Mouse (Mus musculus) hindbrain, embryonic 11.5 days (tissue): ENCODE data around the gene Myo10. TPM values are rescaled to one million over a fixed set of nuclear protein-coding genes. Genes with fewer than 3 reads are reported as not detected.

Experiments used
- ATAC-seq: fragments of 200-750 bp; cut with Nextera tagmentation; 2 replicates; pipeline ENCODE4 v1.8.0; 2017; ENCODE audit warnings: mild to moderate bottlenecking, moderate TSS enrichment, moderate library complexity; ENCODE audit not compliant: low FRiP score
- DNase-seq: peaks from one replicate; pipeline ENCODE4 v3.0.0-alpha.2; 2015; ENCODE audit warnings: low spot score
- H3K27ac ChIP-seq: fragments of 300-500 bp; sonication (generic); 2 replicates; pipeline ENCODE4 v1.5.1; 2014; ENCODE audit warnings: mild to moderate bottlenecking, low read depth, low read length
- H3K27me3 ChIP-seq: fragments of 300-500 bp; sonication (generic); 2 replicates; pipeline ENCODE4 v1.6.1; 2014; ENCODE audit warnings: mild to moderate bottlenecking, low read length, moderate library complexity, mixed read lengths; ENCODE audit not compliant: control insufficient read depth, insufficient read depth
- H3K36me3 ChIP-seq: fragments of 300-500 bp; sonication (generic); 2 replicates; pipeline ENCODE4 v1.6.1; 2014; ENCODE audit warnings: mild to moderate bottlenecking, low read length, moderate library complexity, mixed read lengths; ENCODE audit not compliant: control insufficient read depth, insufficient read depth
- H3K4me1 ChIP-seq: fragments of 300-500 bp; sonication (generic); replicated peaks from 2 replicates; pipeline ENCODE4 v1.6.1; 2014; ENCODE audit warnings: low read length, mixed read lengths; ENCODE audit not compliant: control insufficient read depth, insufficient read depth
- H3K4me2 ChIP-seq: fragments of 300-500 bp; sonication (generic); replicated peaks from 2 replicates; pipeline ENCODE4 v1.6.1; 2014; ENCODE audit warnings: mild to moderate bottlenecking, low read depth, low read length
- H3K4me3 ChIP-seq: fragments of 300-500 bp; sonication (generic); 2 replicates; pipeline ENCODE4 v1.5.1; 2014; ENCODE audit warnings: low read depth, low read length
- H3K9ac ChIP-seq: fragments of 300-500 bp; sonication (generic); 2 replicates; pipeline ENCODE4 v1.6.1; 2014; ENCODE audit warnings: low read depth, low read length
- H3K9me3 ChIP-seq: fragments of 300-500 bp; sonication (generic); 2 replicates; pipeline ENCODE4 v1.6.1; 2016; ENCODE audit warnings: low read length; ENCODE audit not compliant: control insufficient read depth
- WGBS: fragments of 180-500 bp; shearing (Covaris S2); extraction: QIAGEN DNeasy Blood & Tissue Kit; methylation state at CpG from one replicate; pipeline ENCODE4 v1.1.7; 2014; 5-methylcytosine and 5-hydroxymethylcytosine counted together
- polyA plus RNA-seq: library from polyadenylated mRNA; unstranded; fragments of >200 nt; fragmentation: Nextera tagmentation; extraction: Ambion mirVana; gene quantifications from 2 replicates; pipeline ENCODE4 v1.2.1, GENCODE M21; 2014

Myo10 gene
- polyA plus RNA-seq, 1 experiment from 2014 or later, result 45.2 TPM

DNA sequence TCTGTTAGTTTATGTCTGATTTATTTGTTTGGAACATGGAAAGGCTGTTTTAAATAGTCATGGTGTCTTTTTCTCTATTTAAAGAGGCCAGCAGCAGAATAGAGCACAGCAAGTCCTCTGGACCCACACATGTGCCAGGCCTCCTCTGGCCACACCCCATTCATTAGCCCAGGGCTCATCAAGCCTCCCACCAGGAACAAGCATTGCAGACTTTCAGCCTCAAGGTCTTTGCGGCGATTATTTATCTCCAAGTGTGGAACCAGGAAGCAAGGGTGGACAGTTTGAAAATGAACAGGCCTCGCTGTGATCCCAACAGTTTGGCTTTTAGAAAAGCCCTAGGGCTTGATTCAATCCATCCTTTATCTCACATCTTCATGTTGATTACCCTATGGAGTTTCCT lies 35.5 kb upstream of the Myo10 start:
- H3K4me3 ChIP-seq, result no peak overlapping the region
- no peaks in the 10 kb centered on the region for H3K9me3 ChIP-seq
- 85% methylated on average over 3 of the region's 3 CpGs for WGBS
- no peaks in the 10 kb centered on the region for H3K36me3 ChIP-seq
- H3K9ac ChIP-seq, result no peak overlapping the region
- H3K4me2 ChIP-seq, result no peak overlapping the region
- H3K27me3 ChIP-seq, result no peaks in the 10 kb centered on the region
- ATAC-seq, result no peak
- H3K27ac ChIP-seq, result no peak overlapping the region
- no peak for DNase-seq
- no peaks in the 10 kb centered on the region for H3K4me1 ChIP-seq

DNA sequence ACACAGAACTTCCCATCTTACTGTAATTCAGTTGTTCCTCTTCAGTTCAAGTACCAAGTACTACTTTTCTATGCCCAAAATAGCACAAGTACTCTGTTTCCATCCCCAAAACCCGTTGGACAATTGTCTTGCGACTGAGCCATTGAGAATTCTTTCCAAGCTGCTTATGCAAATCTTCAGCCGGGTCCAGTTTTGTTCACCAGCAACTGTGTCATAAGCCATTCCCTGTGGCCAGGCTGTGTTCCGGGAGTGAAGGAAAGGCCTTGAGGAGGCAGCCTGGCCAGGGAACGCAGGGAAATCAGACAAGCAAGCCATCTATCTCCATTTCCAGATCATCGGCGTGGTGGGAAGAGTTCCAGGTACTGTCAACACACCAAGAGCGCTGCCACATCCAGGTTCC lies 34.4 kb upstream of the Myo10 start:
- DNase-seq (no peak), ATAC-seq (no peak)
- Histone ChIP-seq H3K27me3 (no peaks in the 10 kb centered on the region), H3K9ac (no peak overlapping the region), H3K27ac (no peak overlapping the region), H3K4me3 (no peak overlapping the region), H3K4me2 (no peak overlapping the region), H3K9me3 (no peaks in the 10 kb centered on the region), H3K36me3 (no peaks in the 10 kb centered on the region), H3K4me1 (no peaks in the 10 kb centered on the region)
- 87% methylated on average over 8 of the region's 8 CpGs for WGBS

DNA sequence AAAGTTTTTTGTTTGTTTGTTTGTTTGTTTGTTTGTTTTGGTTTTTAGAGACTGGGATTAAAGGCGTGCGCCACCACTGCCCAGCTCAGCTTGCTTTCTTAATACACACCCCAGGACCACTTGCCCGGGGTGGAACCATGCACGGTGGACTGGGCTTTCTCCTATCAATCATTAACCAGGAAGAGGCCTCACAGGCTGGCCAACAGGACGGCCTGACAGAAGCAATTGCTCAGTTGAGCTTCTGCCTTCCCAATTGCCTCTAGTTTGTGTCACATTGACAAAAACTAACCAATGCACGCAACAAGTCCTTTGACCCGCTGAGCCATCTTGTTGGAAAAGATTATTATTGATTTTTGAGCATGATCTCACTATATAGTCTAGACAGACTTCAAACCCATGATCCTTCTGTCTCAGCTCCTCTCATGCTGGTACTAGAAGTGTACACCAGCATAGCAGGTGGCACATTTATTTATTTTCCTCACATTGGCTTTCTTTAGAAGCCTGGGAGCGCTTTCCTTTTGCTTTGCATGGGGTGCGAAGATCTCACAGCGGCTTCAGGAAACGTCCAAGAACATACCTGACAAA lies 32.9 kb upstream of the Myo10 start:
- H3K4me3 ChIP-seq, result no peak overlapping the region
- no peak for ATAC-seq
- 76% methylated on average over 11 of the region's 11 CpGs for WGBS

DNA sequence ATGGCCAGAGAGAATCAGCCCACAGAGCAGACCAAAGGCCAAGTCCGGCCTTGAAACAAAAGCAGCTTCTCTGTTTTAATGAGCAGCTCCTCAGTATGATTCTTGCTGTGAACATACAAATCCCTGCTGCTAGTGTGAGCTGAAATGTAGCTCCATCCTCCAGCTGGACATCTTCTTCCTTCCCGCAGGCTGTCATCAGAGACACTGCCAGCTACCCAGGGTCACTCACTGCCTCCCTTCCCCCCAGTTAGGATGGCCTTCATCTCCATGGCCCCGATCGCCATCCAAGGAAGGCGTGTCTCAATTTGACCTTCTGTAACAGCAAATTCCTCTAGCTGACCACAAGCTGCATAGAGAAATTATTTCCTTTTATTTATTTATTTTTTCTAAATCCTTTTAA lies 32.4 kb upstream of the Myo10 start:
- no peak overlapping the region for H3K4me2 ChIP-seq
- H3K27me3 ChIP-seq, result no peaks in the 10 kb centered on the region
- H3K4me1 ChIP-seq, result no peaks in the 10 kb centered on the region
- no peak overlapping the region for H3K9ac ChIP-seq
- H3K4me3 ChIP-seq, result no peak overlapping the region
- ATAC-seq (no peak), DNase-seq (no peak)
- no peaks in the 10 kb centered on the region for H3K36me3 ChIP-seq
- H3K9me3 ChIP-seq, result no peaks in the 10 kb centered on the region
- no peak overlapping the region for H3K27ac ChIP-seq
- 77% methylated on average over 5 of the region's 5 CpGs for WGBS

More for the DNA sequence above, 32.9 kb upstream of the Myo10 start:
- no peaks in the 10 kb centered on the region for H3K27me3 ChIP-seq
- H3K36me3 ChIP-seq, result no peaks in the 10 kb centered on the region
- no peak overlapping the region for H3K9ac ChIP-seq
- no peak overlapping the region for H3K27ac ChIP-seq
- no peaks in the 10 kb centered on the region for H3K9me3 ChIP-seq
- no peak for DNase-seq
- H3K4me2 ChIP-seq, result no peak overlapping the region
- H3K4me1 ChIP-seq, result no peaks in the 10 kb centered on the region

DNA sequence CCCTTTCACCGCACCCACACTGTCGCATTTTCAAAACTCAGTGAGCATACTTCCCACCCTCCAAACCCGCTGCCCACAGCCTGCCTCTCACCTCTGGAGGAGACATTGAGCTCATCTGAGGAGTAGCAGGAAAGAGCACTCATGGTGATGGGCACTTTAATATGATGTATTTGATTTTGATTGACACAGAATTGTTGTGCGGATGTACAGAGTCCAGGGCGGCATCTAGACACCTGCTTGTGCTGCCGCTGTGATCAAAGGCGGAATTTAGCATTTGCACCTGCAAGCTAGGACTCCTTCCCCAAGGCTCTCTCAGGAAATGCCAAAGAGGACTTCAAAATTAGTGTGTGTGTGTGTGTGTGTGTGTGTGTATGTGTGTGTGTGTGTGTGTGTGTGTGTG lies 31.4 kb upstream of the Myo10 start:
- no peaks in the 10 kb centered on the region for H3K27me3 ChIP-seq
- no peak overlapping the region for H3K27ac ChIP-seq
- no peak overlapping the region for H3K4me3 ChIP-seq
- H3K9me3 ChIP-seq, result no peaks in the 10 kb centered on the region
- no peak overlapping the region for H3K9ac ChIP-seq
- ATAC-seq (no peak), DNase-seq (no peak)
- H3K4me1 ChIP-seq, result no peaks in the 10 kb centered on the region
- H3K4me2 ChIP-seq, result no peak overlapping the region
- no peaks in the 10 kb centered on the region for H3K36me3 ChIP-seq
- WGBS, result 90% methylated on average over 7 of the region's 7 CpGs

DNA sequence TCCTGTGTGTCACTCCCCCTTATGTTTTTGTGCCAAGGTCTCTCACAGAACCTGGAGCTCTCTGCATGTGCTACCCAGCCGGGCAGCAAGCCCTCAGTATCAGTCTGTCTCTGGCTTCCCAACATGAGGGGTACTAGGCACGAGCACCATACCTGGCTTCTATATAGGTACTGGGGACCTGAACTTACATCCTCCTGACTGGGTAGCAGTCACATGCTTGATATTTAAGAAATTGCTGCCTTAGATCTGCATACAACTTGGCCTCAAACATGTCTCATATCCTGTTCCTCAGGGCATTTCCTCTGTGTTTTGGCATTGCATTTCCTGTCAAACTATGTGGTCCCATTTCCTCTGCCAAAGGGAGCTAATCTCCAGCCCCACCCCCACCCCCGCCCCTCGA lies 30.4 kb upstream of the Myo10 start:
- no peak for ATAC-seq

DNA sequence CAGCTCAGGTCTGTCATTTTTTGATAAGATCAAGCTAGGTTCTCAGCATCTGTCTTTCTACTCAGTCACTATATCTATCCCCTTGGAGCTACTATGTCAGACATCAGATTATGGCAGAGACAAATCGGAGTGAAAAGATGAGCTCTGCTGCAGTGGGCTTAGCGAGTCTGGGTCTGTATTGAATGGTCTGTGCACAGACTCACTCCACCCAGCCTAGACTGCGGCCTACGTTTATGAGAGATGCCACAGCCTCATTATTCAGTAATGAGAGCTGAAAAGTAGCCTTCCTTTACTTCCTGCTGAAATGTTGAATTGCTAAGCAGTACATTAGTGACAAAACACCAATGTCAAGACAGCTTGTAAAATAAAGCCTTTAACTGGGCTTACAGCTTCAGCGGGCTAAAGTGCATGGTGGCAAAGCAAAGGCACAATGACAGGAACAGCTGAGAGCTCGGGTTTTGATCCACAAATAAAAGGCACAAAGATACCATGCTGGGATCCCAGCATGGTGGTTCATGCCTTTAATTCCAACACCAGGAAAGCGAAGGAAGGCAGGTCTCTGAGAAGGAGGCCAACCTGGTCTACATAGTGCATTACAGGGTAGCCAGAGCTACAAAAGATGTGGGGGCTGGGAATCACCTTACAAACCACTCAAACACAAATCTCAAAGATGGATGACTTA lies 28.7 kb upstream of the Myo10 start:
- H3K4me1 ChIP-seq, result no peaks in the 10 kb centered on the region
- ATAC-seq, result no peak
- H3K4me3 ChIP-seq, result no peak overlapping the region
- H3K9ac ChIP-seq, result no peak overlapping the region
- 42% methylated on average over 7 of the region's 7 CpGs for WGBS
- no peak overlapping the region for H3K27ac ChIP-seq
- H3K9me3 ChIP-seq, result no peaks in the 10 kb centered on the region
- no peaks in the 10 kb centered on the region for H3K36me3 ChIP-seq
- DNase-seq, result no peak
- no peaks in the 10 kb centered on the region for H3K27me3 ChIP-seq
- H3K4me2 ChIP-seq, result no peak overlapping the region

More for the DNA sequence above, 30.4 kb upstream of the Myo10 start:
- Histone ChIP-seq H3K9me3 (no peaks in the 10 kb centered on the region), H3K36me3 (no peaks in the 10 kb centered on the region), H3K4me2 (no peak overlapping the region), H3K9ac (no peak overlapping the region), H3K4me3 (no peak overlapping the region), H3K27ac (no peak overlapping the region), H3K27me3 (no peaks in the 10 kb centered on the region), H3K4me1 (no peaks in the 10 kb centered on the region)
- 78% methylated on average over 4 of the region's 4 CpGs for WGBS
- no peak for DNase-seq

DNA sequence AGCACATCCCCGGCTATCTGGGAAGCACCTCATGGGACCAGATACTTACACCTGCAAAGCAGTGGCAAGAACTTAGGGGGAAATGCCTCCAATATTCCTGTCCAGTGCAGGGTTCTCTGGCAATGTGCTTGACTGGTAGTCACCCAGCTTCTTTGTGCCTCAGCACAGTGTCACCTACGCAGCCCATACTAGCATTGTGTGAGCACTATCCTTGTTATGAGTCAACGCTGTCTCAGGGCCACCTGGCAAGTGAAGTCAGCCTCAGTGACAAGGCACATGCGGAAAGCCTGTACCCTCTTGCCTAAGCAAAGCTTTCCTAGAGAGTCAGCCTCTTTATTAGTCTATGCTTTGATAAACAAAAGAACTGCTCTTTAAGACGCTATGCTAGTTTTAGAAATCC lies 24.0 kb upstream of the Myo10 start:
- Histone ChIP-seq H3K4me2 (no peak overlapping the region), H3K4me1 (no peaks in the 10 kb centered on the region), H3K36me3 (no peaks in the 10 kb centered on the region), H3K4me3 (no peak overlapping the region), H3K27ac (no peak overlapping the region), H3K9me3 (no peaks in the 10 kb centered on the region), H3K27me3 (no peaks in the 10 kb centered on the region), H3K9ac (no peak overlapping the region)
- WGBS, result 92% methylated on average over 5 of the region's 5 CpGs
- DNase-seq, result no peak
- no peak for ATAC-seq

DNA sequence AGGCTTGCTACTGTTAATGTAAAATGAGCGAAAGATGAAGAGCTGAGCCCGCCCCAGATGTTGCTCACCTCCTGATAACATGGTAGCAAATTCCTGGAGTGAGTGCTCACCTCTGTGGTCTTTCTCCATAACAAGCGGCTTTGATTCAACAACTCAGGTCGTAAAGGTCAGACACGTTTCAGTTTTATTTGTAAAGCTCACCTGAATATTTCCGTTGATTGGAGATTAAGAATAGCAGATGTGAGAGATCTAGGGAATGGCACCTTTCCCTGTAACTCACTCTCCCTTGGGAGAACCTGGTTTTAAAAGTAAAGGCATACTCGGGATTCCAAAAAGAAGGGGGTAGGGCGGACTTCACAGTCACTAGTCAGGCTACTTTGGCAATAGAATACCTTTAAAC lies 20.0 kb upstream of the Myo10 start:
- Histone ChIP-seq H3K4me3 (no peak overlapping the region), H3K9ac (no peak overlapping the region), H3K27me3 (no peaks in the 10 kb centered on the region), H3K4me2 (no peak overlapping the region), H3K27ac (no peak overlapping the region), H3K4me1 (no peaks in the 10 kb centered on the region), H3K9me3 (no peaks in the 10 kb centered on the region), H3K36me3 (no peaks in the 10 kb centered on the region)
- 75% methylated on average over 8 of the region's 8 CpGs for WGBS
- no peak for ATAC-seq
- DNase-seq, result no peak
